Mouse (Mus musculus) kidney, postnatal 0 days (tissue): ENCODE data around the gene Dgat2l6. TPM values are rescaled to one million over a fixed set of nuclear protein-coding genes. Genes with fewer than 3 reads are reported as not detected.
A peak's percentile ranks its signal among the peaks of the same experiment; 100 is the strongest.

ENCODE experiments used
- ATAC-seq: fragments of 200-750 bp; cut with Nextera tagmentation; replicated peaks from 2 replicates; pipeline ENCODE4 v1.8.0; 2017; ENCODE audit warnings: low read depth, moderate number of reproducible peaks, moderate TSS enrichment, moderate library complexity; ENCODE audit not compliant: low FRiP score
- DNase-seq: peaks from one replicate; pipeline ENCODE4 v3.0.0-alpha.2; 2016; ENCODE audit warnings: low spot score
- H3K27ac ChIP-seq: fragments of 300-500 bp; sonication (generic); 2 replicates; pipeline ENCODE4 v1.5.1; 2014; ENCODE audit warnings: mild to moderate bottlenecking
- H3K27me3 ChIP-seq: fragments of 300-500 bp; sonication (generic); 2 replicates; pipeline ENCODE4 v1.6.1; 2014; ENCODE audit warnings: low read length, mixed read lengths; ENCODE audit not compliant: insufficient read depth
- H3K36me3 ChIP-seq: fragments of 300-500 bp; sonication (generic); 2 replicates; pipeline ENCODE4 v1.6.1; 2014; ENCODE audit warnings: low read length, mixed read lengths; ENCODE audit not compliant: insufficient read depth
- H3K4me1 ChIP-seq: fragments of 300-500 bp; sonication (generic); replicated peaks from 2 replicates; pipeline ENCODE4 v1.6.1; 2014; ENCODE audit warnings: antibody characterized with exemption, low read length, mixed read lengths; ENCODE audit not compliant: insufficient read depth
- H3K4me2 ChIP-seq: fragments of 300-500 bp; sonication (generic); 2 replicates; pipeline ENCODE4 v1.6.1; 2014; ENCODE audit warnings: mild to moderate bottlenecking, low read length, moderate library complexity, mixed read lengths
- H3K4me3 ChIP-seq: fragments of 300-500 bp; sonication (generic); replicated peaks from 2 replicates; pipeline ENCODE4 v1.5.1; 2014; ENCODE audit warnings: low read depth, low read length
- H3K9ac ChIP-seq: fragments of 300-500 bp; sonication (generic); 2 replicates; pipeline ENCODE4 v1.6.1; 2014; ENCODE audit warnings: low read depth, low read length
- H3K9me3 ChIP-seq: fragments of 300-500 bp; sonication (generic); replicated peaks from 2 replicates; pipeline ENCODE4 v1.6.1; 2016; ENCODE audit warnings: low read length, inconsistent platforms, mixed read lengths
- CTCF ChIP-seq: IDR thresholded peaks from 2 replicates; pipeline ENCODE4 v1.5.1; 2016; ENCODE audit warnings: antibody characterized with exemption, low read depth, mild to moderate bottlenecking, moderate library complexity
- WGBS: fragments of 180-500 bp; shearing (Covaris S2); extraction: QIAGEN DNeasy Blood & Tissue Kit; methylation state at CpG from one replicate; pipeline ENCODE4 v1.1.7; 2014; 5-methylcytosine and 5-hydroxymethylcytosine counted together
- polyA plus RNA-seq: library from polyadenylated mRNA; unstranded; fragments of >200 nt; fragmentation: Nextera tagmentation; extraction: Ambion mirVana; gene quantifications from 2 replicates; pipeline ENCODE4 v1.2.1, GENCODE M21; 2015

Gene Dgat2l6
- polyA plus RNA-seq, result not detected in 2 replicates

- Histone ChIP-seq H3K9ac (no peak within 1 kb of the TSS), H3K9me3 (no peaks in the 10 kb centered on the region), H3K4me2 (no peak within 1 kb of the TSS), H3K4me3 (no peak within 1 kb of the TSS), H3K36me3 (no peaks in the 10 kb centered on the region), H3K4me1 (no peaks in the 10 kb centered on the region), H3K27ac (no peak within 1 kb of the TSS), H3K27me3 (no peaks in the 10 kb centered on the region)
- ATAC-seq (no peak), DNase-seq (no peak)
- TF ChIP-seq CTCF, result no peak
- 84% methylated on average over 4 of the region's 4 CpGs for WGBS
Measured at GRCm38 (mm10) chrX:100524471-100524870, at the start of gene Dgat2l6. Gene Dgat2l6, plus strand, starts transcription at chrX:100524838.

GRCm38 (mm10) chrX:100475569-100476223, 48.9 kb upstream of the Dgat2l6 start:
- H3K4me3 ChIP-seq, result no peak overlapping the region
- no peak overlapping the region for H3K27ac ChIP-seq
- WGBS, result 70% methylated on average over 4 of the region's 4 CpGs
- H3K4me2 ChIP-seq, result no peak overlapping the region
- no peaks in the 10 kb centered on the region for H3K36me3 ChIP-seq
- DNase-seq, result no peak
- H3K9ac ChIP-seq, result no peak overlapping the region
- H3K27me3 ChIP-seq, result no peaks in the 10 kb centered on the region
- no peaks in the 10 kb centered on the region for H3K4me1 ChIP-seq
- no peak for ATAC-seq
- no peak for TF ChIP-seq CTCF
- no peaks in the 10 kb centered on the region for H3K9me3 ChIP-seq

GRCm38 (mm10) chrX:100480317-100480716, 44.3 kb upstream of the Dgat2l6 start:
- ATAC-seq, result 0 out of 2 replicates have a peak, but pooled peaks have one; percentile 71
- no peak overlapping the region for H3K27ac ChIP-seq
- H3K4me2 ChIP-seq, result no peak overlapping the region
- no peaks in the 10 kb centered on the region for H3K9me3 ChIP-seq
- no peaks in the 10 kb centered on the region for H3K27me3 ChIP-seq
- H3K4me3 ChIP-seq, result no peak overlapping the region
- TF ChIP-seq CTCF, result peak; percentile 76
- no peaks in the 10 kb centered on the region for H3K36me3 ChIP-seq
- no peaks in the 10 kb centered on the region for H3K4me1 ChIP-seq
- 43% methylated on average over 3 of the region's 3 CpGs for WGBS
- no peak overlapping the region for H3K9ac ChIP-seq
- DNase-seq, result peak; percentile 74

- no peak for TF ChIP-seq CTCF
- H3K9ac ChIP-seq, result no peak overlapping the region
- ATAC-seq, result peak; percentile 63; the same call in 1 of the 2 replicates
- WGBS, result 25% methylated on average over 22 of the region's 22 CpGs
- H3K27ac ChIP-seq, result no peak overlapping the region
- no peaks in the 10 kb centered on the region for H3K9me3 ChIP-seq
- no peaks in the 10 kb centered on the region for H3K4me1 ChIP-seq
- DNase-seq, result no peak
- no peaks in the 10 kb centered on the region for H3K27me3 ChIP-seq
- H3K36me3 ChIP-seq, result no peaks in the 10 kb centered on the region
- H3K4me3 ChIP-seq, result peak overlapping the region; percentile 48
- H3K4me2 ChIP-seq, result peak overlapping the region; percentile 56
Measured at GRCm38 (mm10) chrX:100493500-100494067, 31.1 kb upstream of the Dgat2l6 start.

DNA sequence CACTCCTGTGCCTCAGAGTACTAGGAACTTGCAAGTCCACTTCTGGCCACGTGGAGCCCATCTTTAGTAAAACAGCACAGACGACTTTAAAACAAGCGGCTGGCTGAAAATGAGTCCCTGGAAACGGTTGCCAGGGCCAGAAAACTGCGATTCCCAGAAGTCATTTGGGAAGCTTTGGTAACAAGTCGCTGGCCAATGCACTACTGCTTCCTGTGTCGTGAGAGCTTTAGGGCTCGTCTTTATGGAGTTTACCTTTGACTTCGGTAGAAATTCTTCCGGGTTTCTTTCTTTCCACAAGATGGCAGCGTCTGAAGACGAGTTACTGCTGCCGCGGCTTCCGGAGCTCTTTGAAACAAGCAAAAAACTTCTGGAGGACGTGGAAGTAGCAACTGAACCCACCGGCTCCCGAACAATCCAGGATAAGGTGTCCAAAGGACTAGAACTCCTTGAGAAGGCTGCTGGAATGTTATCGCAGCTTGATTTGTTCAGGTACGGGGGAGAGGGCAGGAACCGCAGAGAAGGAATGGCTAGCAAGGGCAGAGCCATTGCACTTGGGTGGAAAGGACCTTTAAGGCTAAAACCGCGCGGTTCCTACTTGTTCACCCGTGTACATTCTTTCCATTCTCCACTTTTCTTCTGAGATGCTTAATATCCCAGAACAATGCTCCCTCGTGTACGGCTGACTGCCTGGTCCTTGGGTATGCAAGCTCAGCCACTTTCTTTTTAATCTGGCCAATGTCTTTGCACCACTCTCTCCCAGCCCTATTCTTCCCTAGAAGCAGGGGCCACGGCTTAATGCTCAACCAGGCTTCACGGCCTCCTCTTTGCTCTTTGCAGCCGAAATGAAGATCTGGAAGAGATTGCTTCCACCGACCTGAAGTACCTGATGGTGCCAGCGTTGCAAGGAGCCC, 30.3 kb upstream of the Dgat2l6 start, which contains the start of gene Igbp1:
Igbp1 (plus strand) TSS at position 224 of the 911 bp plus-strand sequence.
- TF ChIP-seq CTCF, result peak; percentile 23; the same call in 1 of the 2 replicates
- H3K4me1 ChIP-seq, result no peaks in the 10 kb centered on the region
- DNase-seq, result peak; percentile 94
- H3K9me3 ChIP-seq, result no peaks in the 10 kb centered on the region
- peak within 1 kb of the TSS; percentile 73 for H3K27ac ChIP-seq
- peak; percentile 97 for ATAC-seq
- H3K36me3 ChIP-seq, result no peaks in the 10 kb centered on the region
- no peaks in the 10 kb centered on the region for H3K27me3 ChIP-seq
- peak within 1 kb of the TSS; percentile 48 for H3K4me3 ChIP-seq
- peak within 1 kb of the TSS; percentile 62 for H3K4me2 ChIP-seq
- H3K9ac ChIP-seq, result peak within 1 kb of the TSS; percentile 68
- WGBS, result 24% methylated on average over 32 of the region's 32 CpGs
